Mouse (Mus musculus): ENCODE measurements at regions not wholly inside any gene's neighbourhood (a gene's known extent, or its start where the extent isn't known, plus 50 kb on each side); places are given as distances from the start of the nearest gene placed in this dataset.

- DNase-seq: no peak
Observed at GRCm38 (mm10) chr3:49282679-49283078, 474.4 kb downstream of the Pcdh18 start.

GRCm38 (mm10) chr3:49278356-49278755, 478.8 kb downstream of the Pcdh18 start:
- DNase-seq: no peak

GRCm38 (mm10) chr3:49274286-49274923, 482.7 kb downstream of the Pcdh18 start:
- DNase-seq: no peak

- peak; percentile 25 to 49 for DNase-seq
Observed at GRCm38 (mm10) chr3:49266048-49266447, 491.1 kb downstream of the Pcdh18 start.

Data from cerebellum, postnatal 10 days (tissue).